Mouse (Mus musculus): Measurements from ENCODE around the gene Dock10.

Gene Dock10

DNA sequence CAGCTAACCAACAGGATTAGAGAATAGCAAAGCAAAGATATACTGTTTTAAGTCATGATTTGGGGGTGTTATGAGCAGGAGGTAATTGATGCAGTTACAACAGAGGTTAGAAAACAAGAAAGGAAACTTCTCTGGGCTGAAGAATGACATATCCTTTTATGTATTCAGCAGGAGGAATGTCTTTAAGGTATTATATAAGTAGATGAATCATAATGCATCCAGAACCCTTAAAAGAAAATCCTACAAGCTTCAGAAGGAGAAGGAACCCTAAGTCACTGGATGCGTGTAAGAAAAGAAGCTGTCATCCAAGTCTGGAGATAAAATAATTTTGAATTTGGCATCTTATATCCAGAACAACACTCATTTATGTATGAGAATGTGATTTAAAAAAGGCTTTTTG is 285.9 kb downstream of the Dock10 start:
- no peak for DNase-seq (ENCODE audit: low spot score in 2 of 2)

- no peak for DNase-seq (ENCODE audit: low spot score in 2 of 2)
Measured at GRCm38 (mm10) chr1:80461348-80461747, 297.0 kb downstream of the Dock10 start, which contains the start of gene Gm45261. Gene Gm45261, minus strand, starts transcription at chr1:80461448.

GRCm38 (mm10) chr1:80459923-80460322 is 298.4 kb downstream of the Dock10 start:
- no peak for DNase-seq (ENCODE audit: low spot score in 2 of 2)

DNA sequence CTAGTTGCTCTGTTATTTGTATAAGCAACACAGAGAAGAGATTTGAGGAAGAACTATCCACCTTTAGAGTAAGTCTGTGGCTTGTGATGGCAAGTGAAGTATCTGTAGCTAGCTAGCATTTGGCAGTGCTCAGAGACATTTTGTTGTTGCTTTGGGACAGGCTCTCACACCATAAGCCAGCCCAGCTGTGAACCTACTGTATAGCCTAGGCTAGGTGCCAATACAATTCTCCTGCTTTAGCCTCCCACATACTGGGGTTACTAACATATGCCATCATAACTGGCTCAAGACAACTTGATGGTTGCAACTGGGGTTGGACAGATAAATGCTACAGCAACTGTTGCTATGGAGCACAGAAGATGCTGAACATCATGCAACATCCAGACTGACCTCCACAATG is 298.9 kb downstream of the Dock10 start:
- DNase-seq (ENCODE audit: low spot score in 2 of 2) = no peak

DNA sequence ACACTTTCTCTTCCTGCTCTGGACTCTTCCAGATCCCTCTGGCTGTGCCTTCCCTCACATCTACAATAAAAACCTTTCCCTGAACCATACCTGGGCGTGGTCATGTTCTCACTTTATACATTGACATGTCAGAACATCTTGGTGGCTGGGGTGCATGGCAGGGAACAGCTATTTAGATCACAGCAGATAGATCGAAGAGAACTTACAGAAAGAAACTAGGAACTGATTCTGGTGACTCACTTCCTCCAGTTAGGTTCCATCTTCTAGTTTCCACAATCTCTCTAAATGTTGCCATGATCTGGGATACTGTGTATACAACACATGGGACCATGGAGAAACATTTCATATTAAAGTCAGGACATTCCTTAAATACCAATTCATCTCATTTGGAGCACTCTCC is 304.4 kb downstream of the Dock10 start:
- DNase-seq (ENCODE audit: low spot score in 2 of 2) = no peak

DNA sequence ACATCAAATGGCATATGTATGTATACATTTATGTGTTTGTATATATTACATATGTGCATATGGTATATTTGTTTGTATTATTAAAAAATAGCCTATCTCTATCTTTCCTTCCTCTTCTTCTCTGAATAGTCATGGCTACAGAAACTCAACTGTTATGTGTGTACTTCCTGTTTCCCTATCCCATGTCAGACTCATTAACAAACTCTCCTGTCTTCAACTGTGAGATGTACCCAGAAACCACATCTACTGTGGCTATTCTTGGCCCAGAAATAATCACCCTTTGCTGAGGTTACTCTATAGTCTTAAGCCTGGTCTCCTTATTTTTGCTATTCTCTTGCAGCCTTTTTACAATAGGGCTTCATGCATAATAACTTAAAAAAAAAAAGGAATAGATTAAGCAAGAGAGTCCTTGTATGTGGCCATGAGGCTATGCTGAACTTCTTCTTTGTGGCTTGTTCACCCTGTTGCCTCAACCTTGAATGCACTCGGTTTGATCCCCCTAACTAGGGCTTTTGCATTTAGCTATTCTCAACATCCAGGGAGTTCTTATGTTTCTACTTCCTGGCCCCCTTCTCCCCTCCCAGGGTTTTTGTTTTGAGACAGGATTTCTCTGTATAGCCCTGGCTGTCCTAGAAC is 306.3 kb downstream of the Dock10 start:
- no peak for DNase-seq (ENCODE audit: low spot score in 2 of 2)

Data from natural killer cell, adult 2 months (primary cell).